Comparison of ENCODE assay signal across 11 mouse cellular contexts in genomic region chr5:124338791-124339190, GRCm38 (mm10). TPM values are rescaled to one million over a fixed set of nuclear protein-coding genes. Genes with fewer than 3 reads are reported as not detected.
DNase-seq lines count a peak whose midpoint lies in the region; ATAC-seq and TF ChIP-seq lines count a peak whose summit lies in the region.
"Had no signal": no experiment of that assay in that cellular context is flagged by ENCODE, and none has a peak within 500 bp of the region (broad histone marks: within the 10 kb centered on the region; RNA-seq: fewer than 3 reads in every experiment).

No protein-coding gene starts in this region.

- 0 out of 2 replicates have a peak overlapping the region, but pooled peaks have one; percentile 46 for H3K27ac ChIP-seq in midbrain, embryonic 10.5 days (replicated peaks)
- no peak overlapping the region for H3K27ac ChIP-seq in midbrain, embryonic 16.5 days (ENCODE audit: low read length)
- peak overlapping the region; percentile 70 for H3K27ac ChIP-seq in forebrain, postnatal 0 days (ENCODE audit: low read depth, low read length)
- peak overlapping the region; percentile 53 for H3K27ac ChIP-seq in olfactory bulb, adult 2 months (ENCODE audit: insufficient read depth, low read depth, low read length)
- no peak overlapping the region for H3K27ac ChIP-seq in liver, postnatal 0 days (ENCODE audit: low read depth)

- WGBS in midbrain, embryonic 10.5 days: 89% methylated on average over 8 of the region's 8 CpGs
- WGBS in midbrain, embryonic 16.5 days: 89% methylated on average over 8 of the region's 8 CpGs
- 81% methylated on average over 8 of the region's 8 CpGs for WGBS in forebrain, postnatal 0 days
- WGBS in olfactory bulb, adult 2 months: 77% methylated on average over 8 of the region's 8 CpGs
- WGBS in liver, postnatal 0 days (ENCODE audit: insufficient replicate concordance): 78% methylated on average over 8 of the region's 8 CpGs

- H3K9ac ChIP-seq in midbrain, embryonic 16.5 days (ENCODE audit: low read depth, low read length): no peak overlapping the region
- H3K9ac ChIP-seq in forebrain, postnatal 0 days: no peak overlapping the region
- no peak overlapping the region for H3K9ac ChIP-seq in liver, postnatal 0 days (replicated peaks)

- TF ChIP-seq CTCF in forebrain, postnatal 0 days (IDR thresholded peaks at IDR 0.05; ENCODE audit: low read depth): no peak
- no peak for TF ChIP-seq CTCF in olfactory bulb, adult 2 months (IDR thresholded peaks at IDR 0.05; ENCODE audit: insufficient read depth, low read depth, low read length)
- TF ChIP-seq CTCF in liver, postnatal 0 days (IDR thresholded peaks at IDR 0.05; ENCODE audit: low read depth): no peak

- H3K4me2 ChIP-seq in midbrain, embryonic 16.5 days (ENCODE audit: low read length): no peak overlapping the region
- no peak overlapping the region for H3K4me2 ChIP-seq in forebrain, postnatal 0 days (ENCODE audit: low read depth)
- no peak overlapping the region for H3K4me2 ChIP-seq in liver, postnatal 0 days (ENCODE audit: low read depth, low read length)

- H3K27me3 ChIP-seq in midbrain, embryonic 10.5 days (ENCODE audit: low read depth, poor library complexity, severe bottlenecking): no peaks in the 10 kb centered on the region
- H3K27me3 ChIP-seq in midbrain, embryonic 16.5 days (ENCODE audit: control insufficient read depth, insufficient read depth, low read depth, low read length): no peaks in the 10 kb centered on the region
- H3K27me3 ChIP-seq in forebrain, postnatal 0 days (ENCODE audit: insufficient read depth, low read length): no peaks in the 10 kb centered on the region
- H3K27me3 ChIP-seq in liver, postnatal 0 days (ENCODE audit: insufficient read depth, low read length): no peaks in the 10 kb centered on the region

- TF ChIP-seq POLR2A in olfactory bulb, adult 2 months (IDR thresholded peaks at IDR 0.05; ENCODE audit: insufficient read depth, low read depth, low read length): no peak

- peaks cover 36% of the 10 kb centered on the region for H3K36me3 ChIP-seq in midbrain, embryonic 10.5 days
- H3K36me3 ChIP-seq in midbrain, embryonic 16.5 days (ENCODE audit: control insufficient read depth, insufficient read depth, low read length): no peaks in the 10 kb centered on the region
- no peaks in the 10 kb centered on the region for H3K36me3 ChIP-seq in forebrain, postnatal 0 days (ENCODE audit: insufficient read depth)
- no peaks in the 10 kb centered on the region for H3K36me3 ChIP-seq in liver, postnatal 0 days (replicated peaks; ENCODE audit: insufficient read depth, low read length)

- no peaks in the 10 kb centered on the region for H3K9me3 ChIP-seq in midbrain, embryonic 10.5 days (replicated peaks)
- H3K9me3 ChIP-seq in midbrain, embryonic 16.5 days (replicated peaks; ENCODE audit: control insufficient read depth, low read length, poor library complexity, severe bottlenecking): no peaks in the 10 kb centered on the region
- H3K9me3 ChIP-seq in forebrain, postnatal 0 days (ENCODE audit: low read length): no peaks in the 10 kb centered on the region
- no peaks in the 10 kb centered on the region for H3K9me3 ChIP-seq in liver, postnatal 0 days (ENCODE audit: low read length)

- no peak for DNase-seq in midbrain, embryonic 10.5 days (ENCODE audit: low spot score)
- peak; percentile 75 to 78 for DNase-seq in cerebellum, postnatal 10 days
- no peak for DNase-seq in forebrain, postnatal 0 days
- DNase-seq in liver, postnatal 0 days: no peak
- no peak for DNase-seq in urinary bladder, adult 2 months (ENCODE audit: low spot score)
- no peak for DNase-seq in thymus, postnatal 4 days
- DNase-seq: gastrocnemius, postnatal 25 days; thymus, adult 18-20 months had no signal

- no peak for ATAC-seq in midbrain, embryonic 16.5 days
- ATAC-seq in forebrain, postnatal 0 days: no peak
- ATAC-seq in liver, postnatal 0 days: no peak
- ATAC-seq: lung, postnatal 0 days had no signal

- no peak for TF ChIP-seq EP300 in liver, postnatal 0 days (IDR thresholded peaks at IDR 0.05; ENCODE audit: low read depth)

- peaks cover 23% of the 10 kb centered on the region for H3K4me1 ChIP-seq in midbrain, embryonic 10.5 days
- peaks cover 7% of the 10 kb centered on the region for H3K4me1 ChIP-seq in midbrain, embryonic 16.5 days (ENCODE audit: control insufficient read depth, insufficient read depth, low read length)
- H3K4me1 ChIP-seq in forebrain, postnatal 0 days (ENCODE audit: insufficient read depth): peaks cover 10% of the 10 kb centered on the region; the same call in 1 of the 2 replicates
- H3K4me1 ChIP-seq in olfactory bulb, adult 2 months (ENCODE audit: control insufficient read depth, insufficient read depth, low read length): peaks cover 20% of the 10 kb centered on the region
- no peaks in the 10 kb centered on the region for H3K4me1 ChIP-seq in liver, postnatal 0 days (ENCODE audit: insufficient read depth)

- H3K4me3 ChIP-seq in midbrain, embryonic 10.5 days: no peak overlapping the region
- no peak overlapping the region for H3K4me3 ChIP-seq in midbrain, embryonic 16.5 days (ENCODE audit: low read depth, low read length)
- no peak overlapping the region for H3K4me3 ChIP-seq in forebrain, postnatal 0 days (ENCODE audit: low read depth, low read length)
- H3K4me3 ChIP-seq in olfactory bulb, adult 2 months (ENCODE audit: insufficient read depth, low read depth, low read length): no peak overlapping the region
- H3K4me3 ChIP-seq in liver, postnatal 0 days (ENCODE audit: low read depth, low read length): no peak overlapping the region

RNA-seq across cellular contexts. Expression of gene 2810006K23Rik, which starts 10.9 kb away (rescaled TPM):
- 27.8 and 30.2 TPM in 2 replicates for polyA plus RNA-seq in midbrain, embryonic 10.5 days (2016; fragmentation: Nextera tagmentation; extraction: Ambion mirVana)
- 10.5 and 11.1 TPM in 2 replicates for polyA plus RNA-seq in midbrain, embryonic 16.5 days (2015; fragmentation: Nextera tagmentation; extraction: Ambion mirVana)
- total RNA-seq in forebrain, postnatal 0 days (2014; rRNA removed): 14.1 and 15.2 TPM in 2 replicates
- 9.1 and 9.2 TPM in 2 replicates for polyA plus RNA-seq in forebrain, postnatal 0 days (2015; fragmentation: Nextera tagmentation; extraction: Ambion mirVana)
- polyA plus RNA-seq in olfactory bulb, adult 2 months (2012; ENCODE audit: insufficient read depth, insufficient read length, low replicate concordance, missing spikeins): not detected in 2 replicates
- 4.5 and 4.9 TPM in 2 replicates for polyA plus RNA-seq in liver, postnatal 0 days (2015; fragmentation: Nextera tagmentation; extraction: Ambion mirVana)
- 9.1 and 9.6 TPM in 2 replicates for polyA plus RNA-seq in urinary bladder, adult 2 months (2012; rRNA removed)

RNA-seq across cellular contexts. Expression of gene Mphosph9, which starts 11.0 kb away (rescaled TPM):
- polyA plus RNA-seq in midbrain, embryonic 10.5 days (2016; fragmentation: Nextera tagmentation; extraction: Ambion mirVana): 16.2 and 18.5 TPM in 2 replicates
- polyA plus RNA-seq in midbrain, embryonic 16.5 days (2015; fragmentation: Nextera tagmentation; extraction: Ambion mirVana): 9.3 and 10.8 TPM in 2 replicates
- total RNA-seq in forebrain, postnatal 0 days (2014; rRNA removed): 15.0 and 23.6 TPM in 2 replicates
- 4.5 and 7.8 TPM in 2 replicates for polyA plus RNA-seq in forebrain, postnatal 0 days (2015; fragmentation: Nextera tagmentation; extraction: Ambion mirVana)
- polyA plus RNA-seq in olfactory bulb, adult 2 months (2012; ENCODE audit: insufficient read depth, insufficient read length, low replicate concordance, missing spikeins): not detected in 2 replicates
- 2.6 and 3.0 TPM in 2 replicates for polyA plus RNA-seq in liver, postnatal 0 days (2015; fragmentation: Nextera tagmentation; extraction: Ambion mirVana)
- polyA plus RNA-seq in urinary bladder, adult 2 months (2012; rRNA removed): 7.2 and 7.7 TPM in 2 replicates

RNA-seq across cellular contexts. Expression of gene Cdk2ap1, which starts 24.1 kb away (rescaled TPM):
- 61.6 and 64.3 TPM in 2 replicates for polyA plus RNA-seq in midbrain, embryonic 10.5 days (2016; fragmentation: Nextera tagmentation; extraction: Ambion mirVana)
- polyA plus RNA-seq in midbrain, embryonic 16.5 days (2015; fragmentation: Nextera tagmentation; extraction: Ambion mirVana): 40.4 and 53.6 TPM in 2 replicates
- total RNA-seq in forebrain, postnatal 0 days (2014; rRNA removed): 178 and 183 TPM in 2 replicates
- 101 and 115 TPM in 2 replicates for polyA plus RNA-seq in forebrain, postnatal 0 days (2015; fragmentation: Nextera tagmentation; extraction: Ambion mirVana)
- not detected in 2 replicates for polyA plus RNA-seq in olfactory bulb, adult 2 months (2012; ENCODE audit: insufficient read depth, insufficient read length, low replicate concordance, missing spikeins)
- polyA plus RNA-seq in liver, postnatal 0 days (2015; fragmentation: Nextera tagmentation; extraction: Ambion mirVana): 31.7 and 44.7 TPM in 2 replicates
- 106 and 119 TPM in 2 replicates for polyA plus RNA-seq in urinary bladder, adult 2 months (2012; rRNA removed)

Comparison
In these comparisons a context has a peak if more than half of its experiments do, and no peak if none do; other contexts are left out.
1. H3K27ac ChIP-seq: peak in midbrain, embryonic 10.5 days (single experiment), forebrain, postnatal 0 days (single experiment) and olfactory bulb, adult 2 months (single experiment); none in midbrain, embryonic 16.5 days (single experiment) and liver, postnatal 0 days (single experiment).
2. DNase-seq: peak in cerebellum, postnatal 10 days (2 of 2); none in midbrain, embryonic 10.5 days (single experiment), forebrain, postnatal 0 days (single experiment), liver, postnatal 0 days (single experiment), urinary bladder, adult 2 months (single experiment) and thymus, postnatal 4 days (single experiment).
3. RNA of gene Cdk2ap1, which starts 24.1 kb away (polyA plus RNA-seq): 106 to 119 TPM in urinary bladder, adult 2 months, 101 to 115 TPM in forebrain, postnatal 0 days, 61.6 to 64.3 TPM in midbrain, embryonic 10.5 days, 40.4 to 53.6 TPM in midbrain, embryonic 16.5 days and 31.7 to 44.7 TPM in liver, postnatal 0 days; not detected in olfactory bulb, adult 2 months; every median in the first group is over 10 times any median in the second.